Mouse (Mus musculus): ENCODE results near the gene Cchcr1.

DNA sequence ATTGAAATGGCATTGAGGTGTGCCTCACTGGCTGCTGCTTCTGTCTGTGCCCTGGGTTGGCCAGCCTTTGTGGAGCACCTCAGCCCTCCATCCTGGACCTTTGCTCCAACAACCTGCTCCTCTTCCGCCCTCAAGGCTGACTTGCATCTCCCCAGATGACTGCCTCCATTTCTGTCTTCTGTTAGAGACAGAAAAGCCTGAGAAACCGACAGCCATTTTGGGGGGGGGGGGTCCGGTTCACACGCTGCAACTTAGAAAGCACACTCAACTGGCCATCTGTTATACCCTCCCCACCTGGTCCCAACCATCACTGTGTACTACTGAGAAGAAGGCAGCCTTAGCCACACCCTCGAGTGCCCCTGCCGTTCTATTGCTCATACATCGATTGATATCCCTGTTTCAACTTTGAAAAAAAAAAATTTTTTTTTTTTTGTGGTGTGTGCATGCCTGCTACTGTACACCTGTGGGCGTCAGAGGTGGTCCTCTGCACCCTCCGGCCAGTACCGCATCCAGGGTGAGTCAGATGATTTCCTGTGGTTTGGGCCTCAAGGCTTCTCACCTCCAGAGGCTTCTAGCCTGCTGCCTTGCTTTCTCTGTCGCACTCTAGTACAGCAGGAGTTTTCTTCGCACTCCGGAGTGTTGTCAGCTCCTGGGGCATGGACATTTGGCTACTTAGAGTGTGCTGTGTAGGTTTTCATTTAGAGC is 9.2 kb upstream of the Cchcr1 start:
- TF ChIP-seq CTCF (IDR thresholded peaks at IDR 0.05; ENCODE audit: borderline replicate concordance, extremely low read depth, insufficient read depth, insufficient read length) (no peak), POLR2A (IDR thresholded peaks at IDR 0.05; ENCODE audit: borderline replicate concordance, extremely low read depth, insufficient read depth, insufficient read length, poor library complexity, severe bottlenecking) (no peak)
